Mouse (Mus musculus) embryonic facial prominence, embryonic 11.5 days (tissue): Measurements from ENCODE around the gene Mpeg1. TPM values are rescaled to one million over a fixed set of nuclear protein-coding genes. Genes with fewer than 3 reads are reported as not detected.
A peak's percentile ranks its signal among the peaks of the same experiment; 100 is the strongest.

ENCODE experiments used
- ATAC-seq: fragments of 200-750 bp; cut with Nextera tagmentation; replicated peaks from 2 replicates; pipeline ENCODE4 v1.8.0; 2017; ENCODE audit warnings: low read depth; ENCODE audit not compliant: insufficient number of reproducible peaks, low FRiP score, low TSS enrichment
- DNase-seq: peaks from one replicate; pipeline ENCODE4 v3.0.0-alpha.2; 2015; ENCODE audit warnings: low spot score
- H3K27ac ChIP-seq: fragments of 300-500 bp; sonication (generic); replicated peaks from 2 replicates; pipeline ENCODE4 v1.5.1; 2014; ENCODE audit warnings: mild to moderate bottlenecking, low read depth, low read length, control low read depth
- H3K27me3 ChIP-seq: fragments of 300-500 bp; sonication (generic); 2 replicates; pipeline ENCODE4 v1.6.1; 2014; ENCODE audit warnings: mild to moderate bottlenecking, low read length, moderate library complexity, mixed read lengths; ENCODE audit not compliant: control insufficient read depth, insufficient read depth
- H3K36me3 ChIP-seq: fragments of 300-500 bp; sonication (generic); replicated peaks from 2 replicates; pipeline ENCODE4 v1.6.1; 2014; ENCODE audit warnings: low read depth, mild to moderate bottlenecking, low read length, moderate library complexity, mixed read lengths; ENCODE audit not compliant: control insufficient read depth, insufficient read depth
- H3K4me1 ChIP-seq: fragments of 300-500 bp; sonication (generic); 2 replicates; pipeline ENCODE4 v1.6.1; 2014; ENCODE audit warnings: low read length, mixed read lengths; ENCODE audit not compliant: control insufficient read depth, insufficient read depth
- H3K4me2 ChIP-seq: fragments of 300-500 bp; sonication (generic); 2 replicates; pipeline ENCODE4 v1.6.1; 2014; ENCODE audit warnings: low read depth, mild to moderate bottlenecking, control low read depth, low read length, moderate library complexity
- H3K4me3 ChIP-seq: fragments of 300-500 bp; sonication (generic); 2 replicates; pipeline ENCODE4 v1.5.1; 2014; ENCODE audit warnings: low read depth, low read length, control low read depth
- H3K9ac ChIP-seq: fragments of 300-500 bp; sonication (generic); replicated peaks from 2 replicates; pipeline ENCODE4 v1.6.1; 2014; ENCODE audit warnings: mild to moderate bottlenecking, control low read depth, low read length
- H3K9me3 ChIP-seq: fragments of 300-500 bp; sonication (generic); replicated peaks from 2 replicates; pipeline ENCODE4 v1.6.1; 2016; ENCODE audit warnings: mild to moderate bottlenecking, low read length, inconsistent platforms, mixed read lengths; ENCODE audit not compliant: control insufficient read depth
- WGBS: fragments of 180-500 bp; shearing (Covaris S2); extraction: QIAGEN DNeasy Blood & Tissue Kit; methylation state at CpG from one replicate; pipeline ENCODE4 v1.1.7; 2014; 5-methylcytosine and 5-hydroxymethylcytosine counted together
- polyA plus RNA-seq: library from polyadenylated mRNA; unstranded; fragments of >200 nt; fragmentation: Nextera tagmentation; extraction: Ambion mirVana; gene quantifications from 2 replicates; pipeline ENCODE4 v1.2.1, GENCODE M21; 2014

The Mpeg1 gene
- polyA plus RNA-seq, 1 experiment from 2014 or later = 0.39 TPM

DNA sequence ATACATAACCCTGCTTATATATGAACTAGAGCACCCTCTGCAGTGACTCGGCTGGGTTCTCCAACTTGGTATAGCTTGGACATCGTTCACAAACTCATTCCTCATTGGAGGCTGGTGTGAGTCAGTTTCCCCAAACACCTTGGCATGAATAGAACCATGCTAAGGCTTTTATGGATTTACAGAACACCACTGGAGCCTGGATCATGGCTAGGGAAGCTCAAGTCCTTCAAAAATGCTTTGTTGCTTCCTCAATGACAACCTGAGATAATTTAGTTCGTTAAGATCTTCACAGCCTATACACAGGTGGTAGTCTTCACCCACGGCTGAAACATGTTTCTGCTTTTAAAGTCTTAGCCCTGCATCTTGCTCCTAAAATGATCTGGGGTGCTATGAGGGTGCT lies 1.1 kb upstream of the Mpeg1 start:
- Histone ChIP-seq H3K9me3 (no peaks in the 10 kb centered on the region), H3K27ac (no peak overlapping the region), H3K4me2 (no peak overlapping the region), H3K36me3 (no peaks in the 10 kb centered on the region), H3K9ac (no peak overlapping the region), H3K27me3 (no peaks in the 10 kb centered on the region), H3K4me1 (no peaks in the 10 kb centered on the region), H3K4me3 (no peak overlapping the region)
- no peak for DNase-seq
- no peak for ATAC-seq
- 85% methylated on average over 4 of the region's 4 CpGs for WGBS

GRCm38 (mm10) chr19:12462851-12463721 lies 2.5 kb downstream of the Mpeg1 start:
- ATAC-seq (no peak), DNase-seq (no peak)
- Histone ChIP-seq H3K36me3 (no peaks in the 10 kb centered on the region), H3K4me2 (no peak overlapping the region), H3K4me3 (no peak overlapping the region), H3K9ac (no peak overlapping the region), H3K27ac (no peak overlapping the region), H3K27me3 (no peaks in the 10 kb centered on the region), H3K4me1 (no peaks in the 10 kb centered on the region), H3K9me3 (no peaks in the 10 kb centered on the region)
- WGBS = 60% methylated on average over 7 of the region's 7 CpGs

GRCm38 (mm10) chr19:12463722-12464035 lies 3.1 kb downstream of the Mpeg1 start:
- DNase-seq = peak; percentile 36
- H3K27me3 ChIP-seq = no peaks in the 10 kb centered on the region

DNA sequence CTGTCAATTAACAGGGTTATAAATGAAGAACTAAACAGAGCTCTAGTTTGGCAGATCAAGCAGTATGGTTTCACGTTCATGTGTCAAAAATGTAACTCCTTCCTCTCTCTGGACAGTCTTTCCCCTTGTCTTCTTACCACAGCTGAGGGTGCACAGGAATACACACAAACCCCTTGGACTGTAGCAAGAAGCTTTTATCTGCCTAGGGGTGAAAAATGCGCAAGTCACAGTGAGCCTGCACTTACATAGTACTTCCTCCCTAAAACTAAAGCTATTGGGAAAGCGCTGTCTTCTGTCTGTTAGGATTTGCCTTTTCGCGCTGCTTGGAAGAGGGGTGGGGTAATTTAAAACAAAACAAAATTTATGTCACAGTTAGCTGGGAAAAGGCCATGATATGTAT lies 3.5 kb downstream of the Mpeg1 start:
- ATAC-seq = no peak
- 77% methylated on average over 5 of the region's 5 CpGs for WGBS

More at GRCm38 (mm10) chr19:12463722-12464035, 3.1 kb downstream of the Mpeg1 start:
- H3K4me2 ChIP-seq = no peak overlapping the region
- H3K27ac ChIP-seq = no peak overlapping the region
- no peaks in the 10 kb centered on the region for H3K36me3 ChIP-seq
- H3K4me1 ChIP-seq = no peaks in the 10 kb centered on the region
- no peak overlapping the region for H3K4me3 ChIP-seq
- no peak overlapping the region for H3K9ac ChIP-seq
- peak; percentile 42; the same call in 1 of the 2 replicates for ATAC-seq
- 10% methylated on average over 1 of the region's 1 CpGs for WGBS
- no peaks in the 10 kb centered on the region for H3K9me3 ChIP-seq

GRCm38 (mm10) chr19:12464674-12465073 lies 4.1 kb downstream of the Mpeg1 start:
- DNase-seq = no peak
- Histone ChIP-seq H3K4me3 (no peak overlapping the region), H3K4me1 (no peaks in the 10 kb centered on the region), H3K36me3 (no peaks in the 10 kb centered on the region), H3K9ac (no peak overlapping the region), H3K27me3 (no peaks in the 10 kb centered on the region), H3K9me3 (no peaks in the 10 kb centered on the region), H3K4me2 (no peak overlapping the region), H3K27ac (no peak overlapping the region)
- ATAC-seq = no peak
- 80% methylated on average over 4 of the region's 4 CpGs for WGBS

More for the DNA sequence above, 3.5 kb downstream of the Mpeg1 start:
- Histone ChIP-seq H3K4me2 (no peak overlapping the region), H3K27ac (no peak overlapping the region), H3K4me1 (no peaks in the 10 kb centered on the region), H3K36me3 (no peaks in the 10 kb centered on the region), H3K9ac (no peak overlapping the region), H3K9me3 (no peaks in the 10 kb centered on the region), H3K27me3 (no peaks in the 10 kb centered on the region), H3K4me3 (no peak overlapping the region)
- no peak for DNase-seq

DNA sequence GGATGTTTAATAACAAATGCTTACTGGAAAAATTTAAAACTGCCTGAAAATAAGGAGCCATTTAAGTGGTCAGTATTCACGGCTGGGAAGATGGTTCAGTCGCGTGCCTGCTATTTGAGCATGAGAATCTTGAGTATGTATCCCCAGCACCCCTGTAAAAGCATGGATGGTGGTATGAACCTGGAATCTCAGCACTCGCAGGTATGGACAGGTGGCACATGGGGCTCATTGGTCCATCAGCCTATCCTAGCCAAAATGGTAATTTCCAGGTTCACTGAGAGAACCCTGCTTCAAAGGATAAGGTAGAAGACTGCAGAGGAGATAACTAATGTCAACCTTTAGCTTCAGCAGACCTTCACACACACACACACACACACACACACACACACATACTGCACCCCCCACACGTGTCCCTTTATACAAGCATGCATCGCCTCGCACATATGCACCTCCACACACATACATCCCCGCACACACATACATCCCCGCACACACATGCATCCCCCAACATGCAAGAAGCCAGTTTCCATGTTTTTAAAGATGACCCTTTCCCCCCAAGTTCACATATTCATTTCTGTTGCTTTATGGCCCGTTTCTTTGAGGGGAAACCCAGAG lies 5.1 kb downstream of the Mpeg1 start:
- ATAC-seq = no peak
- 93% methylated on average over 10 of the region's 10 CpGs for WGBS

GRCm38 (mm10) chr19:12466204-12466603 lies 5.6 kb downstream of the Mpeg1 start:
- Histone ChIP-seq H3K4me2 (no peak overlapping the region), H3K27ac (no peak overlapping the region), H3K4me1 (no peaks in the 10 kb centered on the region), H3K9ac (no peak overlapping the region), H3K27me3 (no peaks in the 10 kb centered on the region), H3K36me3 (no peaks in the 10 kb centered on the region), H3K4me3 (no peak overlapping the region), H3K9me3 (no peaks in the 10 kb centered on the region)
- ATAC-seq (peak; percentile 53; the same call in 1 of the 2 replicates), DNase-seq (peak; percentile 55)
- 37% methylated on average over 7 of the region's 7 CpGs for WGBS

More for the DNA sequence above, 5.1 kb downstream of the Mpeg1 start:
- Histone ChIP-seq H3K4me3 (no peak overlapping the region), H3K36me3 (no peaks in the 10 kb centered on the region), H3K27me3 (no peaks in the 10 kb centered on the region), H3K9me3 (no peaks in the 10 kb centered on the region), H3K4me2 (no peak overlapping the region), H3K27ac (no peak overlapping the region), H3K4me1 (no peaks in the 10 kb centered on the region), H3K9ac (no peak overlapping the region)
- DNase-seq = no peak

- ATAC-seq = no peak
- DNase-seq = peak; percentile 46
- Histone ChIP-seq H3K36me3 (no peaks in the 10 kb centered on the region), H3K9me3 (no peaks in the 10 kb centered on the region), H3K4me3 (no peak overlapping the region), H3K4me2 (no peak overlapping the region), H3K9ac (no peak overlapping the region), H3K27ac (no peak overlapping the region), H3K4me1 (no peaks in the 10 kb centered on the region), H3K27me3 (no peaks in the 10 kb centered on the region)
- 85% methylated on average over 5 of the region's 5 CpGs for WGBS
Measured at GRCm38 (mm10) chr19:12467436-12467835, 6.9 kb downstream of the Mpeg1 start.
